Mouse (Mus musculus): Measurements from ENCODE around the gene Gpa33. TPM values are rescaled to one million over a fixed set of nuclear protein-coding genes. Genes with fewer than 3 reads are reported as not detected.

Gene Gpa33
- total and polyA plus RNA-seq, 2 experiments from 2014 or later = 0.07 to 0.65 TPM

- no peak for ATAC-seq (ENCODE audit: insufficient read depth, low read depth)
- Histone ChIP-seq H3K9ac (replicated peaks; ENCODE audit: low read depth, low read length) (no peak overlapping the region), H3K27me3 (ENCODE audit: control insufficient read depth, insufficient read depth, low read length) (no peaks in the 10 kb centered on the region), H3K4me1 (ENCODE audit: control insufficient read depth, insufficient read depth) (no peaks in the 10 kb centered on the region), H3K4me3 (ENCODE audit: low read depth, low read length) (no peak overlapping the region), H3K9me3 (replicated peaks; ENCODE audit: control insufficient read depth, low read length) (no peaks in the 10 kb centered on the region), H3K27ac (ENCODE audit: low read depth) (no peak overlapping the region), H3K4me2 (ENCODE audit: low read depth, low read length) (no peak overlapping the region), H3K36me3 (replicated peaks; ENCODE audit: control insufficient read depth, insufficient read depth, low read length) (no peaks in the 10 kb centered on the region)
- TF ChIP-seq CTCF (IDR thresholded peaks at IDR 0.05; ENCODE audit: low read depth) = no peak
- no peak for TF ChIP-seq EP300 (IDR thresholded peaks at IDR 0.05; ENCODE audit: low read depth)
- DNase-seq (ENCODE audit: low spot score) = no peak
- WGBS = 76% methylated on average over 3 of the region's 3 CpGs
These were observed 43.0 kb downstream of the Gpa33 start for GRCm38 (mm10) chr1:166172992-166173391.

GRCm38 (mm10) chr1:166173621-166174020 lies 43.6 kb downstream of the Gpa33 start:
- Histone ChIP-seq H3K36me3 (replicated peaks; ENCODE audit: control insufficient read depth, insufficient read depth, low read length) (no peaks in the 10 kb centered on the region), H3K27ac (ENCODE audit: low read depth) (no peak overlapping the region), H3K9ac (replicated peaks; ENCODE audit: low read depth, low read length) (no peak overlapping the region), H3K4me3 (ENCODE audit: low read depth, low read length) (no peak overlapping the region), H3K27me3 (ENCODE audit: control insufficient read depth, insufficient read depth, low read length) (no peaks in the 10 kb centered on the region), H3K4me1 (ENCODE audit: control insufficient read depth, insufficient read depth) (no peaks in the 10 kb centered on the region), H3K9me3 (replicated peaks; ENCODE audit: control insufficient read depth, low read length) (no peaks in the 10 kb centered on the region), H3K4me2 (ENCODE audit: low read depth, low read length) (no peak overlapping the region)
- 68% methylated on average over 9 of the region's 9 CpGs for WGBS
- TF ChIP-seq EP300 (IDR thresholded peaks at IDR 0.05; ENCODE audit: low read depth) (no peak), CTCF (IDR thresholded peaks at IDR 0.05; ENCODE audit: low read depth) (no peak)
- no peak for ATAC-seq (ENCODE audit: insufficient read depth, low read depth)
- DNase-seq (ENCODE audit: low spot score) = no peak

- no peak overlapping the region for H3K9ac ChIP-seq (replicated peaks; ENCODE audit: low read depth, low read length)
- ATAC-seq (ENCODE audit: insufficient read depth, low read depth) = no peak
- WGBS = 84% methylated on average over 7 of the region's 7 CpGs
These were observed 51.5 kb downstream of the Gpa33 start for GRCm38 (mm10) chr1:166181510-166181909.

GRCm38 (mm10) chr1:166182952-166183627 lies 53.1 kb downstream of the Gpa33 start:
- TF ChIP-seq CTCF (IDR thresholded peaks at IDR 0.05; ENCODE audit: low read depth) = no peak
- TF ChIP-seq EP300 (IDR thresholded peaks at IDR 0.05; ENCODE audit: low read depth) = no peak
- no peaks in the 10 kb centered on the region for H3K4me1 ChIP-seq (ENCODE audit: control insufficient read depth, insufficient read depth)
- peak overlapping the region; percentile 38; the same call in 1 of the 2 replicates for H3K4me2 ChIP-seq (ENCODE audit: low read depth, low read length)
- DNase-seq (ENCODE audit: low spot score) (peak; percentile 30), ATAC-seq (ENCODE audit: insufficient read depth, low read depth) (no peak)
- H3K9ac ChIP-seq (replicated peaks; ENCODE audit: low read depth, low read length) = no peak overlapping the region
- no peaks in the 10 kb centered on the region for H3K27me3 ChIP-seq (ENCODE audit: control insufficient read depth, insufficient read depth, low read length)
- H3K27ac ChIP-seq (ENCODE audit: low read depth) = no peak overlapping the region
- WGBS = 30% methylated on average over 10 of the region's 10 CpGs
- no peaks in the 10 kb centered on the region for H3K9me3 ChIP-seq (replicated peaks; ENCODE audit: control insufficient read depth, low read length)
- no peak overlapping the region for H3K4me3 ChIP-seq (ENCODE audit: low read depth, low read length)
- H3K36me3 ChIP-seq (replicated peaks; ENCODE audit: control insufficient read depth, insufficient read depth, low read length) = no peaks in the 10 kb centered on the region

More at GRCm38 (mm10) chr1:166181510-166181909, 51.5 kb downstream of the Gpa33 start:
- H3K4me1 ChIP-seq (ENCODE audit: control insufficient read depth, insufficient read depth) = no peaks in the 10 kb centered on the region
- TF ChIP-seq CTCF (IDR thresholded peaks at IDR 0.05; ENCODE audit: low read depth) = no peak
- TF ChIP-seq EP300 (IDR thresholded peaks at IDR 0.05; ENCODE audit: low read depth) = no peak
- H3K27ac ChIP-seq (ENCODE audit: low read depth) = no peak overlapping the region
- no peak overlapping the region for H3K4me3 ChIP-seq (ENCODE audit: low read depth, low read length)
- no peaks in the 10 kb centered on the region for H3K9me3 ChIP-seq (replicated peaks; ENCODE audit: control insufficient read depth, low read length)
- H3K4me2 ChIP-seq (ENCODE audit: low read depth, low read length) = no peak overlapping the region
- H3K27me3 ChIP-seq (ENCODE audit: control insufficient read depth, insufficient read depth, low read length) = no peaks in the 10 kb centered on the region
- no peak for DNase-seq (ENCODE audit: low spot score)
- no peaks in the 10 kb centered on the region for H3K36me3 ChIP-seq (replicated peaks; ENCODE audit: control insufficient read depth, insufficient read depth, low read length)

GRCm38 (mm10) chr1:166184391-166185229 lies 54.6 kb downstream of the Gpa33 start:
- no peak overlapping the region for H3K4me2 ChIP-seq (ENCODE audit: low read depth, low read length)
- no peak for DNase-seq (ENCODE audit: low spot score)
- no peaks in the 10 kb centered on the region for H3K9me3 ChIP-seq (replicated peaks; ENCODE audit: control insufficient read depth, low read length)
- no peak for TF ChIP-seq EP300 (IDR thresholded peaks at IDR 0.05; ENCODE audit: low read depth)
- TF ChIP-seq CTCF (IDR thresholded peaks at IDR 0.05; ENCODE audit: low read depth) = no peak
- H3K9ac ChIP-seq (replicated peaks; ENCODE audit: low read depth, low read length) = no peak overlapping the region
- H3K4me3 ChIP-seq (ENCODE audit: low read depth, low read length) = no peak overlapping the region
- no peaks in the 10 kb centered on the region for H3K4me1 ChIP-seq (ENCODE audit: control insufficient read depth, insufficient read depth)
- no peaks in the 10 kb centered on the region for H3K27me3 ChIP-seq (ENCODE audit: control insufficient read depth, insufficient read depth, low read length)
- WGBS = 57% methylated on average over 22 of the region's 22 CpGs
- no peak overlapping the region for H3K27ac ChIP-seq (ENCODE audit: low read depth)
- no peak for ATAC-seq (ENCODE audit: insufficient read depth, low read depth)
- H3K36me3 ChIP-seq (replicated peaks; ENCODE audit: control insufficient read depth, insufficient read depth, low read length) = no peaks in the 10 kb centered on the region
